Mouse (Mus musculus) G1E (cell line): ENCODE results near the gene Cacna2d2.

Experiments used
- CTCF ChIP-seq: IDR thresholded peaks from 2 replicates; pipeline ENCODE4 v1.5.1; 2012; ENCODE audit warnings: low read depth, low read length, inconsistent platforms, mixed read lengths
- GATA1 ChIP-seq: IDR thresholded peaks from 2 replicates; pipeline ENCODE4 v1.6.1; 2012; ENCODE audit warnings: borderline replicate concordance, low read length, inconsistent platforms, mixed read lengths
- POLR2AphosphoS5 ChIP-seq: IDR thresholded peaks from 2 replicates; pipeline ENCODE4 v1.6.1; 2012; ENCODE audit warnings: low read depth, low read length, inconsistent platforms; ENCODE audit not compliant: insufficient replicate concordance
- TAL1 ChIP-seq: conservative IDR thresholded peaks from 2 replicates; pipeline ENCODE4 v1.6.1; 2012; ENCODE audit warnings: low read depth, low read length, inconsistent platforms, mixed read lengths

DNA sequence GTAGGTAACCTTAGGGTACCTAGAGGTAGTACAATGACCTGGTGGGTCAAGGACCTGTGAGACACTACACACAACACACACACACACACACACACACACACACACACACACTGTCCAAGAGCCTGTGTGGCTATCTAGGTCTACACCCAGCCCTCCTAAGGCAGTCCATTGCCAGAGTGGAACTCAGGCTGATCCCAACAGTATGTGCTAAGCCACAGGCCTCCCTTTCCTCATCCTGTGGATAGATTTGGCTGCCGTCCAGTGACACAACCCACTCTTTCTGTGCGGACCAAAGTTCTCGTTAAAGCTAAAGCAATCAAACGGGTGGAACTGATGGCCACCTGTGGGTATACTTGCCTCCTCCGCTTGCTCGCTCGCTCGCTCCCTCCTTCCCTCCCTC is 90.7 kb downstream of the Cacna2d2 start:
- TF ChIP-seq CTCF = no peak
- TF ChIP-seq GATA1 = no peak
- TF ChIP-seq POLR2AphosphoS5 = no peak
- TF ChIP-seq TAL1 = no peak
